Mouse (Mus musculus): Measurements from ENCODE around the gene Gm12248.

Gene Gm12248

GRCm38 (mm10) chr11:58028981-58029380, 64.0 kb downstream of the Gm12248 start:
- no peak for DNase-seq

- peak in 1 of 2 experiments; percentile 41 for DNase-seq
These were observed 66.1 kb downstream of the Gm12248 start for GRCm38 (mm10) chr11:58026860-58027259.

- DNase-seq = no peak
These were observed 66.6 kb downstream of the Gm12248 start for GRCm38 (mm10) chr11:58026337-58026736.

- DNase-seq = no peak
These were observed 67.1 kb downstream of the Gm12248 start for GRCm38 (mm10) chr11:58025881-58026280.

GRCm38 (mm10) chr11:58024671-58025070, 68.3 kb downstream of the Gm12248 start:
- DNase-seq = no peak

GRCm38 (mm10) chr11:58024271-58024670, 68.7 kb downstream of the Gm12248 start:
- DNase-seq = no peak

GRCm38 (mm10) chr11:58021618-58022017, 71.3 kb downstream of the Gm12248 start:
- no peak for DNase-seq

GRCm38 (mm10) chr11:58021095-58021494, 71.8 kb downstream of the Gm12248 start:
- no peak for DNase-seq

GRCm38 (mm10) chr11:58018701-58019100, 74.2 kb downstream of the Gm12248 start:
- DNase-seq = no peak

GRCm38 (mm10) chr11:58018287-58018686, 74.6 kb downstream of the Gm12248 start:
- no peak for DNase-seq

- DNase-seq = no peak
These were observed 75.5 kb downstream of the Gm12248 start for GRCm38 (mm10) chr11:58017422-58017821.

- no peak for DNase-seq
These were observed 76.6 kb downstream of the Gm12248 start for GRCm38 (mm10) chr11:58016371-58016770.

- DNase-seq = no peak
These were observed 77.6 kb downstream of the Gm12248 start for GRCm38 (mm10) chr11:58015339-58015738.

GRCm38 (mm10) chr11:58014604-58015003, 78.3 kb downstream of the Gm12248 start:
- DNase-seq = no peak

Measured in lung, adult 18-20 months (tissue).